Mouse (Mus musculus) lung, embryonic 14.5 days (tissue): Measurements from ENCODE around the gene Prkag3. TPM values are rescaled to one million over a fixed set of nuclear protein-coding genes. Genes with fewer than 3 reads are reported as not detected.
A peak's percentile ranks its signal among the peaks of the same experiment; 100 is the strongest.

Experiments
- ATAC-seq: fragments of 200-750 bp; cut with Nextera tagmentation; 2 replicates; pipeline ENCODE4 v1.8.0; 2017; ENCODE audit warnings: mild to moderate bottlenecking, moderate TSS enrichment, moderate library complexity; ENCODE audit not compliant: insufficient read depth
- DNase-seq: peaks from one replicate; pipeline ENCODE4 v3.0.0-alpha.2; 2015
- H3K27ac ChIP-seq: fragments of 300-500 bp; sonication (generic); 2 replicates; pipeline ENCODE4 v1.5.1; 2014; ENCODE audit warnings: low read depth, mild to moderate bottlenecking, moderate library complexity
- H3K27me3 ChIP-seq: fragments of 300-500 bp; sonication (generic); 2 replicates; pipeline ENCODE4 v1.6.1; 2014; ENCODE audit warnings: low read length, control low read depth; ENCODE audit not compliant: insufficient read depth
- H3K36me3 ChIP-seq: fragments of 300-500 bp; sonication (generic); 2 replicates; pipeline ENCODE4 v1.6.1; 2014; ENCODE audit warnings: control low read depth; ENCODE audit not compliant: insufficient read depth
- H3K4me1 ChIP-seq: fragments of 300-500 bp; sonication (generic); 2 replicates; pipeline ENCODE4 v1.6.1; 2014; ENCODE audit warnings: antibody characterized with exemption, control low read depth; ENCODE audit not compliant: insufficient read depth
- H3K4me2 ChIP-seq: fragments of 300-500 bp; sonication (generic); 2 replicates; pipeline ENCODE4 v1.6.1; 2014; ENCODE audit warnings: mild to moderate bottlenecking
- H3K4me3 ChIP-seq: fragments of 300-500 bp; sonication (generic); 2 replicates; pipeline ENCODE4 v1.5.1; 2014; ENCODE audit warnings: low read depth, low read length
- H3K9ac ChIP-seq: fragments of 300-500 bp; sonication (generic); 2 replicates; pipeline ENCODE4 v1.6.1; 2014
- H3K9me3 ChIP-seq: fragments of 300-500 bp; sonication (generic); 2 replicates; pipeline ENCODE4 v1.6.1; 2016; ENCODE audit warnings: low read depth, low read length, control low read depth
- CTCF ChIP-seq: IDR thresholded peaks from 2 replicates; pipeline ENCODE4 v1.5.1; 2016; ENCODE audit warnings: antibody characterized with exemption, low read depth
- whole genome bisulfite sequencing: fragments of 180-500 bp; shearing (Covaris S2); extraction: QIAGEN DNeasy Blood & Tissue Kit; methylation state at CpG from one replicate; pipeline ENCODE4 v1.1.7; 2014; 5-methylcytosine and 5-hydroxymethylcytosine counted together
- polyA plus RNA-seq: library from polyadenylated mRNA; unstranded; fragments of >200 nt; fragmentation: Nextera tagmentation; extraction: Ambion mirVana; gene quantifications from 2 replicates; pipeline ENCODE4 v1.2.1, GENCODE M21; 2014

The Prkag3 gene
- polyA plus RNA-seq, 1 experiment from 2014 or later: 0.29 TPM

DNA sequence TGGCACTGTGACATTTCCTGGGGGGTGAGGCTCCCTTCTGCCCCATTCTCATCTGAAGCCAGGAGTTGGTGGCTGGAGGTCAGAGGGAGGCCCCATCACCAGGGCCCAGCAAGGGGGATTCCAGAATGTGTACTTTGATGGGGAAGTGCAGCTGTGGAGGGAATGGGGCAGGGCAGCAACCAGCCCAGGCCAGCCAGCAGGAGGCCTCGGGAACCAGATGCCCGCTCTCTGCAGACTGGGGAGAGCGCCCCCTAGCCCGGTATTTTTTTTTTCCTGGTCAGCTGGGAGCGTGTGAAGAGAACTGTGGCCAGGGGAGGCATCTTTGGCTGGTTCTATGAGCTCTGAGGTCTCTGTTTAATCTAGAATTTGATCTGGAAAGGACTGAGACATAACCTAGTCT, 26.8 kb upstream of the Prkag3 start:
- H3K4me2 ChIP-seq: no peak overlapping the region
- TF ChIP-seq CTCF: peak; percentile 39
- H3K27ac ChIP-seq: no peak overlapping the region
- no peaks in the 10 kb centered on the region for H3K9me3 ChIP-seq
- no peak overlapping the region for H3K9ac ChIP-seq
- peaks cover 10% of the 10 kb centered on the region for H3K4me1 ChIP-seq
- H3K4me3 ChIP-seq: no peak overlapping the region
- 11% methylated on average over 5 of the region's 5 CpGs for WGBS
- H3K27me3 ChIP-seq: peaks cover 47% of the 10 kb centered on the region
- DNase-seq: peak; percentile 33
- no peaks in the 10 kb centered on the region for H3K36me3 ChIP-seq
- ATAC-seq: no peak

- no peak for DNase-seq
- Histone ChIP-seq H3K4me2 (no peak overlapping the region), H3K4me3 (no peak overlapping the region), H3K4me1 (peaks cover 13% of the 10 kb centered on the region), H3K27ac (no peak overlapping the region), H3K9me3 (no peaks in the 10 kb centered on the region), H3K9ac (no peak overlapping the region), H3K27me3 (peaks cover 54% of the 10 kb centered on the region), H3K36me3 (no peaks in the 10 kb centered on the region)
- WGBS: 16% methylated on average over 7 of the region's 7 CpGs
- TF ChIP-seq CTCF: no peak
- ATAC-seq: no peak
These were observed 25.0 kb upstream of the Prkag3 start for GRCm38 (mm10) chr1:74774062-74774461.

GRCm38 (mm10) chr1:74773136-74773535, 24.1 kb upstream of the Prkag3 start:
- Histone ChIP-seq H3K9ac (no peak overlapping the region), H3K4me1 (peaks cover 13% of the 10 kb centered on the region), H3K27me3 (peaks cover 57% of the 10 kb centered on the region), H3K4me2 (peak overlapping the region; percentile 90), H3K27ac (no peak overlapping the region), H3K4me3 (peak overlapping the region; percentile 46), H3K36me3 (no peaks in the 10 kb centered on the region), H3K9me3 (no peaks in the 10 kb centered on the region)
- DNase-seq: peak; percentile 90
- WGBS: under 1% methylated on average over 15 of the region's 15 CpGs
- no peak for TF ChIP-seq CTCF
- ATAC-seq: peak; percentile 88

DNA sequence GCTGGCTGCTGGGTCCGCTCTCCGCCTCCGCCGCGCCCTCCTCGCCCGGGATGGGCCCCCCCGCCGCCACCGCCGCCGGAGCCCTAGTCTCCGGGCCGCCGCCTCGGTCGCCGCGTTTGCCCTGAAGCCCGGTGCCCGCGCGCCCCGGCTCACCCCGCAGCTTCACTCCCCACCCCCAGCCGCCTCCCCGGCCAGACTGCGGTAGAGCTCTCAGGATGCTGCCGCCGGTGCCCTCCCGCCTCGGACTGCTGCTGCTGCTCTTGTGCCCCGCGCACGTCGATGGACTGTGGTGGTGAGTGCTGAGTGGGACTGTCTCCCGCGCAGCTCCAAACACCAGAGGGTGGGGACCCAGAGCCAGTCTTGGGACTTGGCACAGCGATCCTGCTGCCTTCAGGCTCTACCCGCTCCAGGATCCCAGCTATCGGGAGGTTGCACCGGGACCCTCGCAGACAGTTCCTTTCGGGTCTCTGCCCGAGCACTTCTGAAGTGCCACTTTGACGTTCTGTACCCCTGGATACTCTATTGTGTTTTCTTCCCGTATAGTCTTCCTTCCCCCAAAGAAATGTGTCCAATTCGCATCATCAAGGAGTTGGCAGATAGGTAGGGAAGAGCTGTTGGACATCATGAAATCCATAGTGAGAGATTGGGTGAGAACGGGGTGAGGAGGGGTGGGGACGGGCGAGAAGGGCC, 23.1 kb upstream of the Prkag3 start:
- Histone ChIP-seq H3K4me3 (peak overlapping the region; percentile 46), H3K4me1 (peaks cover 13% of the 10 kb centered on the region), H3K27ac (no peak overlapping the region), H3K4me2 (peak overlapping the region; percentile 90), H3K9ac (peak overlapping the region; percentile 43), H3K36me3 (no peaks in the 10 kb centered on the region), H3K9me3 (no peaks in the 10 kb centered on the region), H3K27me3 (peaks cover 61% of the 10 kb centered on the region)
- ATAC-seq (peak; percentile 9; the same call in 1 of the 2 replicates), DNase-seq (peak; percentile 31)
- 2% methylated on average over 39 of the region's 51 CpGs for whole genome bisulfite sequencing
- TF ChIP-seq CTCF: no peak

DNA sequence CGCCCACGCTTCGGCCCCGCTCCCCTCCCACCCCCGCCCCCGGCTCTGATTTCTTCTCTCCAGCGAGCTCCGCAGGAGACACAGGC, 22.7 kb upstream of the Prkag3 start, which contains the start of gene Wnt6:
Gene Wnt6, plus strand, starts transcription at position 48 of the 86 bp plus-strand sequence.
- Histone ChIP-seq H3K9ac (peak within 1 kb of the TSS; percentile 43), H3K4me3 (peak within 1 kb of the TSS; percentile 46), H3K36me3 (no peaks in the 10 kb centered on the region), H3K4me2 (peak within 1 kb of the TSS; percentile 90), H3K27me3 (peaks cover 61% of the 10 kb centered on the region), H3K27ac (no peak within 1 kb of the TSS), H3K9me3 (no peaks in the 10 kb centered on the region), H3K4me1 (peaks cover 13% of the 10 kb centered on the region)
- no peak for ATAC-seq
- no peak for TF ChIP-seq CTCF
- DNase-seq: no peak
- WGBS: 0% methylated on average over 3 of the region's 8 CpGs

DNA sequence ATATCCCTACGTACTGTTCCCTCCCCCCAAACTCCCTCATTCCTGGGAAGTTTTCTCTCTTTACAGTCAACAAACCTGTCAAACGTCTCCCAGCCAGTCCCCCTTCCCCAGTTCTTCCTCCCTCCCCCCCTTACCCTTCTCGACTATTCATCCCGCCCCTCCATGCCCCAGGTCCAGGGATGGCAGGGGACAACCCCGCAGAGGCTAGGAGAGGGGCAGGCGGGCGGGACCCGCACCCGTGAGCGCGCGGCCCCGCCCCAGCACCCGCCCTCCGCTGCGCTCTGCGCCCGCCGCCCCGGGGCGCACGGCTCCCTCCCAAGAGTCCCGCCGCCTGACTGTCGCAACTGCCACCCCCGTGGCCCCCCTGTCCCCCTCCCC, 22.4 kb upstream of the Prkag3 start:
- H3K9me3 ChIP-seq: no peaks in the 10 kb centered on the region
- no peak overlapping the region for H3K27ac ChIP-seq
- 2% methylated on average over 26 of the region's 26 CpGs for WGBS
- DNase-seq (no peak), ATAC-seq (0 out of 2 replicates have a peak, but pooled peaks have one; percentile 25)
- H3K36me3 ChIP-seq: no peaks in the 10 kb centered on the region
- H3K4me1 ChIP-seq: peaks cover 13% of the 10 kb centered on the region
- peak overlapping the region; percentile 90 for H3K4me2 ChIP-seq
- TF ChIP-seq CTCF: no peak
- H3K4me3 ChIP-seq: peak overlapping the region; percentile 46
- H3K27me3 ChIP-seq: peaks cover 61% of the 10 kb centered on the region
- H3K9ac ChIP-seq: peak overlapping the region; percentile 43

- no peaks in the 10 kb centered on the region for H3K9me3 ChIP-seq
- peak overlapping the region; percentile 90 for H3K4me2 ChIP-seq
- no peak for TF ChIP-seq CTCF
- 1% methylated on average over 35 of the region's 35 CpGs for WGBS
- 0 out of 2 replicates have a peak overlapping the region, but pooled peaks have one; percentile 43 for H3K9ac ChIP-seq
- peak overlapping the region; percentile 46 for H3K4me3 ChIP-seq
- no peaks in the 10 kb centered on the region for H3K36me3 ChIP-seq
- H3K4me1 ChIP-seq: peaks cover 13% of the 10 kb centered on the region
- ATAC-seq: no peak
- H3K27me3 ChIP-seq: peaks cover 61% of the 10 kb centered on the region
- DNase-seq: peak; percentile 33
- H3K27ac ChIP-seq: no peak overlapping the region
These were observed 21.9 kb upstream of the Prkag3 start for GRCm38 (mm10) chr1:74770727-74771466.
